ENCODE assay signal across 9 mouse cellular contexts in the genomic region with DNA sequence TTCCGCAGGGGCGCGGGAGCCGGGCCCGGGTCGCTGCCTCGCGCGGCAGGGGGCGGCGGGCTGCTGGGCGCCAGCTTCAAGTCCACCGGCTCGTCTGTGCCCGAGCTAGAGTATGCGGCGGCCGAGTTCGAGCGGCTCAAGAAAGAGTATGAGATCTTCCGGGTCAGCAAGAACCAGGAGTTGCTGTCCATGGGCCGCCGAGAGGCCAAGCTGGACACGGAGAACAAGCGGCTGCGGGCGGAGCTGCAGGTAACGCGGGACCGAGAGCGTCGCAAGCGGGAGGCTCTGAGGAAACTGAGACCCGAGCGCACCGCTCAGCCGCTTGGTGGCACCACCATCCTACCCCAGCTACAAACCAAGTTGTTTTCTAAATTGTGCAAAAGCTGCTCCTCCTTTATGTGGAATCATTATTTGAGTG. TPM values are rescaled to one million over a fixed set of nuclear protein-coding genes. Genes with fewer than 3 reads are reported as not detected.
DNase-seq lines count a peak whose midpoint lies in the region; ATAC-seq and TF ChIP-seq lines count a peak whose summit lies in the region.
"Had no signal": no experiment of that assay in that cellular context is flagged by ENCODE, and none has a peak within 500 bp of the region (broad histone marks: within the 10 kb centered on the region; RNA-seq: fewer than 3 reads in every experiment).

No protein-coding gene starts in this region.

- peak overlapping the region; percentile 62 for H3K4me3 ChIP-seq in erythroblast, embryonic 14.5 days (replicated peaks)
- peak overlapping the region; percentile 48; the same call in 1 of the 2 replicates for H3K4me3 ChIP-seq in G1E (ENCODE audit: low read depth, low read length)
- peak overlapping the region; percentile 55 for H3K4me3 ChIP-seq in embryonic facial prominence, embryonic 12.5 days
- H3K4me3 ChIP-seq in limb, embryonic 15.5 days, result peak overlapping the region; percentile 81
- H3K4me3 ChIP-seq in midbrain, embryonic 14.5 days (replicated peaks; ENCODE audit: low read depth, low read length), result peak overlapping the region; percentile 61
- H3K4me3 ChIP-seq in stomach, embryonic 16.5 days (replicated peaks; ENCODE audit: low read length), result peak overlapping the region; percentile 69

- no peak for DNase-seq in G1E (ENCODE audit: low spot score)
- peak; percentile 56 for DNase-seq in hindlimb bud, embryonic 11.5 days (ENCODE audit: extremely low spot score, low read depth, low spot score)
- DNase-seq in midbrain, embryonic 14.5 days, result peak; percentile 88

- H3K4me2 ChIP-seq in embryonic facial prominence, embryonic 12.5 days (replicated peaks), result peak overlapping the region; percentile 49
- peak overlapping the region; percentile 69 for H3K4me2 ChIP-seq in limb, embryonic 15.5 days
- peak overlapping the region; percentile 69 for H3K4me2 ChIP-seq in midbrain, embryonic 14.5 days (ENCODE audit: low read length)
- peak overlapping the region; percentile 60 for H3K4me2 ChIP-seq in stomach, embryonic 16.5 days (ENCODE audit: low read depth, low read length)

- WGBS in embryonic facial prominence, embryonic 12.5 days, result under 1% methylated on average over 37 of the region's 37 CpGs
- 0% methylated on average over 37 of the region's 37 CpGs for WGBS in limb, embryonic 15.5 days
- WGBS in midbrain, embryonic 14.5 days, result under 1% methylated on average over 37 of the region's 37 CpGs
- WGBS in stomach, embryonic 16.5 days, result under 1% methylated on average over 36 of the region's 37 CpGs

- ATAC-seq in erythroblast, adult 5-6 weeks (replicated peaks; ENCODE audit: low FRiP score, poor library complexity, severe bottlenecking), result no peak
- no peak for ATAC-seq in G1E (ENCODE audit: extremely low read depth, insufficient number of reproducible peaks, low FRiP score, poor library complexity, severe bottlenecking)
- peak; percentile 43 for ATAC-seq in embryonic facial prominence, embryonic 12.5 days (ENCODE audit: insufficient number of reproducible peaks, insufficient read depth, low FRiP score, low TSS enrichment)
- ATAC-seq in limb, embryonic 15.5 days (ENCODE audit: insufficient number of reproducible peaks, low FRiP score, low TSS enrichment, low read depth), result peak; percentile 27
- peak; percentile 64 for ATAC-seq in midbrain, embryonic 14.5 days (ENCODE audit: low FRiP score, low TSS enrichment)
- ATAC-seq in stomach, embryonic 16.5 days (ENCODE audit: insufficient read depth, low FRiP score), result peak; percentile 45

- H3K27ac ChIP-seq in embryonic facial prominence, embryonic 12.5 days, result peak overlapping the region; percentile 67
- peak overlapping the region; percentile 93 for H3K27ac ChIP-seq in limb, embryonic 15.5 days
- peak overlapping the region; percentile 74 for H3K27ac ChIP-seq in midbrain, embryonic 14.5 days (replicated peaks; ENCODE audit: low read depth, low read length)
- H3K27ac ChIP-seq in stomach, embryonic 16.5 days (ENCODE audit: low read length), result peak overlapping the region; percentile 75

- TF ChIP-seq CTCF in G1E (IDR thresholded peaks at IDR 0.05; ENCODE audit: low read depth, low read length), result no peak

- peak overlapping the region; percentile 64 for H3K9ac ChIP-seq in embryonic facial prominence, embryonic 12.5 days
- peak overlapping the region; percentile 70 for H3K9ac ChIP-seq in limb, embryonic 15.5 days
- H3K9ac ChIP-seq in midbrain, embryonic 14.5 days (replicated peaks; ENCODE audit: low read length), result peak overlapping the region; percentile 39
- peak overlapping the region; percentile 75 for H3K9ac ChIP-seq in stomach, embryonic 16.5 days (ENCODE audit: low read length)

- no peaks in the 10 kb centered on the region for H3K36me3 ChIP-seq in erythroblast, embryonic 14.5 days (ENCODE audit: control insufficient read depth)
- no peaks in the 10 kb centered on the region for H3K36me3 ChIP-seq in G1E (replicated peaks)
- H3K36me3 ChIP-seq in embryonic facial prominence, embryonic 12.5 days, result peaks cover 12% of the 10 kb centered on the region; the same call in 1 of the 2 replicates
- H3K36me3 ChIP-seq in limb, embryonic 15.5 days, result peaks cover 20% of the 10 kb centered on the region
- no peaks in the 10 kb centered on the region for H3K36me3 ChIP-seq in midbrain, embryonic 14.5 days (ENCODE audit: control insufficient read depth, insufficient read depth, low read length)
- no peaks in the 10 kb centered on the region for H3K36me3 ChIP-seq in stomach, embryonic 16.5 days (ENCODE audit: control insufficient read depth, insufficient read depth, low read length)

- H3K4me1 ChIP-seq in erythroblast, embryonic 14.5 days (ENCODE audit: control insufficient read depth), result peaks cover 15% of the 10 kb centered on the region
- peaks cover 7% of the 10 kb centered on the region; the same call in 1 of the 2 replicates for H3K4me1 ChIP-seq in G1E (ENCODE audit: insufficient read depth, low read depth, low read length)
- 0 out of 2 replicates have a peak, but pooled peaks cover 10% of the 10 kb centered on the region for H3K4me1 ChIP-seq in embryonic facial prominence, embryonic 12.5 days
- peaks cover 14% of the 10 kb centered on the region for H3K4me1 ChIP-seq in limb, embryonic 15.5 days
- peaks cover 6% of the 10 kb centered on the region; the same call in 1 of the 2 replicates for H3K4me1 ChIP-seq in midbrain, embryonic 14.5 days (ENCODE audit: control insufficient read depth, insufficient read depth, low read length)
- H3K4me1 ChIP-seq in stomach, embryonic 16.5 days (ENCODE audit: control insufficient read depth, insufficient read depth, low read length), result peaks cover 8% of the 10 kb centered on the region

- peaks cover 9% of the 10 kb centered on the region for H3K9me3 ChIP-seq in erythroblast, embryonic 14.5 days (ENCODE audit: control insufficient read depth, low read length)
- peaks cover 12% of the 10 kb centered on the region for H3K9me3 ChIP-seq in G1E (replicated peaks)
- no peaks in the 10 kb centered on the region for H3K9me3 ChIP-seq in embryonic facial prominence, embryonic 12.5 days
- no peaks in the 10 kb centered on the region for H3K9me3 ChIP-seq in limb, embryonic 15.5 days
- H3K9me3 ChIP-seq in midbrain, embryonic 14.5 days (ENCODE audit: control insufficient read depth, low read length), result no peaks in the 10 kb centered on the region
- H3K9me3 ChIP-seq in stomach, embryonic 16.5 days (replicated peaks; ENCODE audit: control insufficient read depth, low read length), result no peaks in the 10 kb centered on the region

- peaks cover 23% of the 10 kb centered on the region for H3K27me3 ChIP-seq in erythroblast, embryonic 14.5 days (ENCODE audit: control insufficient read depth)
- peaks cover 4% of the 10 kb centered on the region; the same call in 1 of the 2 replicates for H3K27me3 ChIP-seq in G1E (ENCODE audit: insufficient read depth, low read length)
- H3K27me3 ChIP-seq in embryonic facial prominence, embryonic 12.5 days, result no peaks in the 10 kb centered on the region
- peaks cover 6% of the 10 kb centered on the region; the same call in 1 of the 2 replicates for H3K27me3 ChIP-seq in limb, embryonic 15.5 days
- no peaks in the 10 kb centered on the region for H3K27me3 ChIP-seq in midbrain, embryonic 14.5 days (ENCODE audit: control insufficient read depth, insufficient read depth, low read length)
- no peaks in the 10 kb centered on the region for H3K27me3 ChIP-seq in stomach, embryonic 16.5 days (ENCODE audit: control insufficient read depth, insufficient read depth, low read length)

RNA-seq across cellular contexts. Expression of a gene that starts 0.6 kb away (rescaled TPM):
- 0.01 TPM in 1 of 2 replicates, not detected in the other for polyA plus RNA-seq in erythroblast, embryonic 14.5 days (2012)
- 0.84 TPM in 1 of 2 replicates, not detected in the other for total RNA-seq in erythroblast, adult 5-6 weeks (2015; ENCODE audit: low replicate concordance)
- total RNA-seq in erythroblast, adult 5-6 weeks (2017; ENCODE audit: low replicate concordance), result 0.42 and 0.51 TPM in 2 replicates
- total RNA-seq in G1E (2014; fragmentation: Nextera tagmentation) (not detected in 2 replicates), G1E (2017) (0.05 TPM in 1 of 2 replicates, not detected in the other)
- polyA plus RNA-seq in G1E (2012), result not detected in 2 replicates
- 8.9 and 9.1 TPM in 2 replicates for polyA plus RNA-seq in embryonic facial prominence, embryonic 12.5 days (2016; fragmentation: Nextera tagmentation; extraction: Ambion mirVana)
- polyA plus RNA-seq in limb, embryonic 15.5 days (2015; fragmentation: Nextera tagmentation; extraction: Ambion mirVana), result 4.2 and 5.7 TPM in 2 replicates
- polyA plus RNA-seq in midbrain, embryonic 14.5 days (2014; fragmentation: Nextera tagmentation; extraction: Ambion mirVana), result 2.4 and 3.3 TPM in 2 replicates
- polyA plus RNA-seq in stomach, embryonic 16.5 days (2015; fragmentation: Nextera tagmentation; extraction: Ambion mirVana), result 3.3 and 3.7 TPM in 2 replicates

RNA-seq across cellular contexts. Expression of a gene that starts 37.5 kb away (rescaled TPM):
- polyA plus RNA-seq in erythroblast, embryonic 14.5 days (2012), result not detected in 2 replicates
- total RNA-seq in erythroblast, adult 5-6 weeks (2015; ENCODE audit: low replicate concordance), result not detected in 2 replicates
- not detected in 2 replicates for total RNA-seq in erythroblast, adult 5-6 weeks (2017; ENCODE audit: low replicate concordance)
- total RNA-seq in G1E (2014; fragmentation: Nextera tagmentation) (not detected in 2 replicates), G1E (2017) (not detected in 2 replicates)
- not detected in 2 replicates for polyA plus RNA-seq in G1E (2012)
- polyA plus RNA-seq in embryonic facial prominence, embryonic 12.5 days (2016; fragmentation: Nextera tagmentation; extraction: Ambion mirVana), result not detected in 2 replicates
- polyA plus RNA-seq in limb, embryonic 15.5 days (2015; fragmentation: Nextera tagmentation; extraction: Ambion mirVana), result not detected in 2 replicates
- polyA plus RNA-seq in midbrain, embryonic 14.5 days (2014; fragmentation: Nextera tagmentation; extraction: Ambion mirVana), result not detected in 2 replicates
- polyA plus RNA-seq in stomach, embryonic 16.5 days (2015; fragmentation: Nextera tagmentation; extraction: Ambion mirVana), result not detected in 2 replicates
- total RNA-seq: adrenal gland, adult 18-20 months had no signal

Comparison
In these comparisons a context has a peak if more than half of its experiments do, and no peak if none do; other contexts are left out.
1. ATAC-seq: peak in embryonic facial prominence, embryonic 12.5 days (single experiment), limb, embryonic 15.5 days (single experiment), midbrain, embryonic 14.5 days (single experiment) and stomach, embryonic 16.5 days (single experiment); none in erythroblast, adult 5-6 weeks (single experiment) and G1E (single experiment).
2. Peak in every context shown above with its lines, with median percentiles within 50 percentile points of each other: H3K4me3 ChIP-seq, H3K27ac ChIP-seq, H3K4me2 ChIP-seq and H3K9ac ChIP-seq.